Comparison of ENCODE assay signal across 26 mouse cellular contexts in the genomic region with DNA sequence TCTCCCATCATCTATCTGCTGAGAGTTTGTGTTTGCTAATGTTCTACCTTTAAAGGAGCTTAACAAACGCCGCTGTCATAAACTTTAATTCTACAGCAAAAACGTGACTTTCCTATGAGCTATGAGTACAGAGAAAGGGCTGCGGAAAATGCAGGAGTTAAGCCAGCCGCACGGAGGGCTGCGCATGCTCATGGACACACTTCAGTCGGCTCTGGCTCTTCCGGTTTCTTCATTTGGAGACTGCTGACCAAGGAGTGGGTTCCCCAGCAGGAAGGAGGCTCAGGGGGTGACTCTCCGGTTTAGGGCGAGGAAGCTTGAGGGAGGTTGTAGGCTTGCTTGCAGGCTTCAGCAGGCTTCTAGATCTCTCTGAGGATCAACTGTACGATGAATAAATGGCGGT. TPM values are rescaled to one million over a fixed set of nuclear protein-coding genes. Genes with fewer than 3 reads are reported as not detected.
DNase-seq lines count a peak whose midpoint lies in the region; ATAC-seq and TF ChIP-seq lines count a peak whose summit lies in the region.
"Had no signal": no experiment of that assay in that cellular context is flagged by ENCODE, and none has a peak within 500 bp of the region (broad histone marks: within the 10 kb centered on the region; RNA-seq: fewer than 3 reads in every experiment).

No protein-coding gene starts in this region.

- no peak for TF ChIP-seq CTCF in kidney, adult 2 months (conservative IDR thresholded peaks at IDR 0.05; ENCODE audit: insufficient read depth, insufficient read length, low read depth, low read length)
- TF ChIP-seq CTCF in testis, adult 2 months (IDR thresholded peaks at IDR 0.05; ENCODE audit: control insufficient read depth, insufficient read depth, insufficient replicate concordance, low read depth, low read length): no peak

- H3K36me3 ChIP-seq in forebrain, embryonic 11.5 days (ENCODE audit: control insufficient read depth, insufficient read depth, low read length): no peaks in the 10 kb centered on the region
- H3K36me3 ChIP-seq in forebrain, embryonic 10.5 days (replicated peaks): no peaks in the 10 kb centered on the region
- no peaks in the 10 kb centered on the region for H3K36me3 ChIP-seq in kidney, adult 2 months (ENCODE audit: control insufficient read depth, insufficient read depth, low read length)
- no peaks in the 10 kb centered on the region for H3K36me3 ChIP-seq in testis, adult 2 months (ENCODE audit: control insufficient read depth, insufficient read depth, low read length)
- H3K36me3 ChIP-seq: embryonic facial prominence, embryonic 12.5 days; heart, embryonic 15.5 days; hindbrain, embryonic 13.5 days had no signal

- no peak overlapping the region for H3K4me2 ChIP-seq in forebrain, embryonic 11.5 days (ENCODE audit: low read depth, low read length, severe bottlenecking)
- H3K4me2 ChIP-seq: embryonic facial prominence, embryonic 12.5 days; forebrain, embryonic 13.5 days; heart, embryonic 11.5 days; heart, embryonic 15.5 days; hindbrain, embryonic 13.5 days had no signal

- H3K27me3 ChIP-seq in forebrain, embryonic 11.5 days (ENCODE audit: control insufficient read depth, insufficient read depth, low read length): no peaks in the 10 kb centered on the region
- H3K27me3 ChIP-seq in forebrain, embryonic 10.5 days (ENCODE audit: poor library complexity, severe bottlenecking): no peaks in the 10 kb centered on the region
- H3K27me3 ChIP-seq in kidney, adult 2 months (replicated peaks; ENCODE audit: control insufficient read depth, insufficient read depth, low read length): no peaks in the 10 kb centered on the region
- H3K27me3 ChIP-seq in testis, adult 2 months (ENCODE audit: control insufficient read depth, insufficient read depth, low read length): no peaks in the 10 kb centered on the region
- H3K27me3 ChIP-seq: embryonic facial prominence, embryonic 12.5 days; forebrain, embryonic 13.5 days; heart, embryonic 15.5 days; hindbrain, embryonic 13.5 days had no signal

- H3K9me3 ChIP-seq in forebrain, embryonic 11.5 days (ENCODE audit: control insufficient read depth, low read length): no peaks in the 10 kb centered on the region
- H3K9me3 ChIP-seq in forebrain, embryonic 10.5 days: no peaks in the 10 kb centered on the region
- H3K9me3 ChIP-seq: embryonic facial prominence, embryonic 12.5 days; forebrain, embryonic 13.5 days; heart, embryonic 15.5 days; hindbrain, embryonic 13.5 days had no signal

- no peak for TF ChIP-seq POLR2A in kidney, adult 2 months (IDR thresholded peaks at IDR 0.05; ENCODE audit: low read depth, low read length)
- no peak for TF ChIP-seq POLR2A in testis, adult 2 months (IDR thresholded peaks at IDR 0.05; ENCODE audit: control insufficient read depth, low read depth, low read length)

- H3K27ac ChIP-seq in forebrain, embryonic 11.5 days (ENCODE audit: low read depth, low read length): no peak overlapping the region
- no peak overlapping the region for H3K27ac ChIP-seq in forebrain, embryonic 10.5 days
- H3K27ac ChIP-seq in kidney, adult 2 months (ENCODE audit: insufficient read depth, low read depth, low read length): no peak overlapping the region
- peak overlapping the region; percentile 7; the same call in 1 of the 2 replicates for H3K27ac ChIP-seq in testis, adult 2 months (ENCODE audit: control insufficient read depth, insufficient read depth, low read depth, low read length)
- H3K27ac ChIP-seq: embryonic facial prominence, embryonic 12.5 days; forebrain, embryonic 13.5 days; heart, adult 2 months; heart, embryonic 15.5 days; hindbrain, embryonic 13.5 days; hindbrain, postnatal 0 days had no signal

- H3K9ac ChIP-seq in forebrain, embryonic 11.5 days (ENCODE audit: low read length): no peak overlapping the region
- H3K9ac ChIP-seq: embryonic facial prominence, embryonic 12.5 days; forebrain, embryonic 13.5 days; forebrain, postnatal 0 days; heart, embryonic 15.5 days; hindbrain, embryonic 13.5 days had no signal

- no peak overlapping the region for H3K4me3 ChIP-seq in forebrain, embryonic 11.5 days (ENCODE audit: low read depth, low read length)
- no peak overlapping the region for H3K4me3 ChIP-seq in forebrain, embryonic 10.5 days
- H3K4me3 ChIP-seq in kidney, adult 2 months (ENCODE audit: insufficient read depth, low read depth, low read length): no peak overlapping the region
- H3K4me3 ChIP-seq in testis, adult 2 months (ENCODE audit: control insufficient read depth, low read depth, low read length): peak overlapping the region; percentile 58
- H3K4me3 ChIP-seq: embryonic facial prominence, embryonic 12.5 days; forebrain, embryonic 13.5 days; heart, adult 2 months; heart, embryonic 15.5 days; hindbrain, embryonic 13.5 days had no signal

- no peak for ATAC-seq in forebrain, embryonic 11.5 days (replicated peaks; ENCODE audit: low FRiP score)
- ATAC-seq: CD4-positive, CD25-positive, alpha-beta regulatory T cell, adult 4 months; forebrain, embryonic 13.5 days; forebrain, postnatal 0 days; hindbrain, postnatal 0 days had no signal

- WGBS in forebrain, embryonic 11.5 days: 89% methylated on average over 13 of the region's 13 CpGs
- 89% methylated on average over 13 of the region's 13 CpGs for WGBS in forebrain, embryonic 10.5 days
- 70% methylated on average over 13 of the region's 13 CpGs for WGBS in kidney, adult 2 months

- H3K4me1 ChIP-seq in forebrain, embryonic 11.5 days (replicated peaks; ENCODE audit: control insufficient read depth, insufficient read depth, low read length): no peaks in the 10 kb centered on the region
- H3K4me1 ChIP-seq in forebrain, embryonic 10.5 days: no peaks in the 10 kb centered on the region
- no peaks in the 10 kb centered on the region for H3K4me1 ChIP-seq in kidney, adult 2 months (ENCODE audit: control insufficient read depth, insufficient read depth, low read length)
- peaks cover 2% of the 10 kb centered on the region for H3K4me1 ChIP-seq in testis, adult 2 months (ENCODE audit: control insufficient read depth, insufficient read depth, low read length)
- H3K4me1 ChIP-seq: embryonic facial prominence, embryonic 12.5 days; forebrain, embryonic 13.5 days; heart, embryonic 15.5 days; hindbrain, embryonic 13.5 days had no signal

- DNase-seq in forebrain, embryonic 11.5 days (ENCODE audit: low spot score): peak; percentile 13
- DNase-seq in forebrain, embryonic 10.5 days (ENCODE audit: extremely low spot score, low spot score): no peak
- DNase-seq in kidney, postnatal 10 days: peak; percentile 37
- DNase-seq in kidney, adult 2 months: no peak
- DNase-seq in testis, postnatal 10 days (ENCODE audit: low spot score): no peak
- DNase-seq in adrenal gland, adult 18-20 months (ENCODE audit: low spot score in 2 of 2): no peak
- DNase-seq: adrenal gland, postnatal 10 days; B cell, adult 2 months; cerebellum, adult 11-12 months; cerebellum, adult 9-10 months; cerebellum, postnatal 25 days; forebrain, postnatal 0 days; gastrocnemius, postnatal 14 days; heart, adult 2 months; heart, postnatal 14 days had no signal

RNA-seq across cellular contexts. Expression of a gene that starts 59.3 kb away (rescaled TPM):
- polyA plus RNA-seq in forebrain, embryonic 11.5 days (2014; fragmentation: Nextera tagmentation; extraction: Ambion mirVana): 57.7 and 67.3 TPM in 2 replicates
- polyA plus RNA-seq in forebrain, embryonic 10.5 days (2016; fragmentation: Nextera tagmentation; extraction: Ambion mirVana): 29.2 and 29.3 TPM in 2 replicates
- polyA plus RNA-seq in kidney, adult 2 months (2012; rRNA removed): 0.03 TPM in 1 of 2 replicates, not detected in the other
- 0.05 TPM in 1 of 2 replicates, not detected in the other for polyA plus RNA-seq in testis, adult 2 months (2012; rRNA removed)
- under 1 TPM; 0.22 to 0.30 TPM for total RNA-seq in adrenal gland, adult 18-20 months (2021)
- total RNA-seq: gastrocnemius, adult 18-20 months; heart, adult 2 months; hematopoietic stem cell, adult 5-6 weeks had no signal
- polyA plus RNA-seq: CD4-positive, CD25-positive, alpha-beta regulatory T cell, adult 4 months; gonadal fat pad, adult 2 months had no signal

Comparison
In these comparisons a context has a peak if more than half of its experiments do, and no peak if none do; other contexts are left out.
1. DNase-seq: peak in forebrain, embryonic 11.5 days (single experiment) and kidney, postnatal 10 days (single experiment); none in forebrain, embryonic 10.5 days (single experiment), kidney, adult 2 months (single experiment), testis, postnatal 10 days (single experiment) and adrenal gland, adult 18-20 months (0 of 2).
2. RNA of a gene that starts 59.3 kb away (polyA plus RNA-seq): 57.7 to 67.3 TPM in forebrain, embryonic 11.5 days and 29.2 to 29.3 TPM in forebrain, embryonic 10.5 days; 0.05 TPM in testis, adult 2 months and 0.03 TPM in kidney, adult 2 months; every median in the first group is over 10 times any median in the second.